Mouse (Mus musculus) neural tube, embryonic 11.5 days (tissue): Measurements from ENCODE around the gene Pafah1b1. TPM values are rescaled to one million over a fixed set of nuclear protein-coding genes. Genes with fewer than 3 reads are reported as not detected.
A peak's percentile ranks its signal among the peaks of the same experiment; 100 is the strongest.

Experiments used
- ATAC-seq: fragments of 200-750 bp; cut with Nextera tagmentation; 2 replicates; pipeline ENCODE4 v1.8.0; 2017; ENCODE audit warnings: moderate number of reproducible peaks, mild to moderate bottlenecking, moderate TSS enrichment, moderate library complexity; ENCODE audit not compliant: insufficient read depth, low FRiP score, low TSS enrichment
- DNase-seq: peaks from one replicate; pipeline ENCODE4 v3.0.0-alpha.2; 2015; ENCODE audit warnings: low spot score
- H3K27ac ChIP-seq: fragments of 300-500 bp; sonication (generic); 2 replicates; pipeline ENCODE4 v1.5.1; 2014; ENCODE audit warnings: low read depth, mild to moderate bottlenecking, low read length
- H3K27me3 ChIP-seq: fragments of 300-500 bp; sonication (generic); 2 replicates; pipeline ENCODE4 v1.6.1; 2014; ENCODE audit warnings: mild to moderate bottlenecking, low read length, mixed read lengths; ENCODE audit not compliant: control insufficient read depth, insufficient read depth
- H3K36me3 ChIP-seq: fragments of 300-500 bp; sonication (generic); 2 replicates; pipeline ENCODE4 v1.6.1; 2014; ENCODE audit warnings: mild to moderate bottlenecking, low read length, moderate library complexity, mixed read lengths; ENCODE audit not compliant: control insufficient read depth, insufficient read depth
- H3K4me1 ChIP-seq: fragments of 300-500 bp; sonication (generic); 2 replicates; pipeline ENCODE4 v1.6.1; 2014; ENCODE audit warnings: low read length, mixed read lengths; ENCODE audit not compliant: control insufficient read depth, insufficient read depth
- H3K4me2 ChIP-seq: fragments of 300-500 bp; sonication (generic); 2 replicates; pipeline ENCODE4 v1.6.1; 2014; ENCODE audit warnings: low read depth, mild to moderate bottlenecking, moderate library complexity
- H3K4me3 ChIP-seq: fragments of 300-500 bp; sonication (generic); 2 replicates; pipeline ENCODE4 v1.5.1; 2014; ENCODE audit warnings: low read depth, low read length
- H3K9ac ChIP-seq: fragments of 300-500 bp; sonication (generic); 2 replicates; pipeline ENCODE4 v1.6.1; 2014; ENCODE audit warnings: mild to moderate bottlenecking, low read length
- H3K9me3 ChIP-seq: fragments of 300-500 bp; sonication (generic); 2 replicates; pipeline ENCODE4 v1.6.1; 2016; ENCODE audit warnings: low read length; ENCODE audit not compliant: control insufficient read depth
- WGBS: fragments of 180-500 bp; shearing (Covaris S2); extraction: QIAGEN DNeasy Blood & Tissue Kit; methylation state at CpG from one replicate; pipeline ENCODE4 v1.1.7; 2014; 5-methylcytosine and 5-hydroxymethylcytosine counted together
- polyA plus RNA-seq: library from polyadenylated mRNA; unstranded; fragments of >200 nt; fragmentation: Nextera tagmentation; extraction: Ambion mirVana; gene quantifications from 2 replicates; pipeline ENCODE4 v1.2.1, GENCODE M21; 2014

Pafah1b1 gene
- 95.3 and 107 TPM in 2 replicates for polyA plus RNA-seq

GRCm38 (mm10) chr11:74724235-74724791 lies at the start of gene Pafah1b1:
Gene Pafah1b1, minus strand, starts transcription at chr11:74724670.
- peaks cover 8% of the 10 kb centered on the region; the same call in 1 of the 2 replicates for H3K4me1 ChIP-seq
- peak; percentile 98 for DNase-seq
- peak within 1 kb of the TSS; percentile 92 for H3K4me3 ChIP-seq
- ATAC-seq: peak; percentile 97
- 1% methylated on average over 50 of the region's 56 CpGs for WGBS
- no peaks in the 10 kb centered on the region for H3K9me3 ChIP-seq
- H3K9ac ChIP-seq: peak within 1 kb of the TSS; percentile 92
- H3K4me2 ChIP-seq: peak within 1 kb of the TSS; percentile 74
- H3K27ac ChIP-seq: peak within 1 kb of the TSS; percentile 99
- H3K36me3 ChIP-seq: no peaks in the 10 kb centered on the region
- no peaks in the 10 kb centered on the region for H3K27me3 ChIP-seq

GRCm38 (mm10) chr11:74772386-74772785 lies 47.9 kb upstream of the Pafah1b1 start:
- Histone ChIP-seq H3K27ac (no peak overlapping the region), H3K4me3 (no peak overlapping the region), H3K9me3 (no peaks in the 10 kb centered on the region), H3K4me1 (0 out of 2 replicates have a peak, but pooled peaks cover 2% of the 10 kb centered on the region), H3K27me3 (no peaks in the 10 kb centered on the region), H3K4me2 (no peak overlapping the region), H3K36me3 (peaks cover 4% of the 10 kb centered on the region), H3K9ac (no peak overlapping the region)
- DNase-seq: no peak
- ATAC-seq: no peak
- 93% methylated on average over 2 of the region's 2 CpGs for WGBS

DNA sequence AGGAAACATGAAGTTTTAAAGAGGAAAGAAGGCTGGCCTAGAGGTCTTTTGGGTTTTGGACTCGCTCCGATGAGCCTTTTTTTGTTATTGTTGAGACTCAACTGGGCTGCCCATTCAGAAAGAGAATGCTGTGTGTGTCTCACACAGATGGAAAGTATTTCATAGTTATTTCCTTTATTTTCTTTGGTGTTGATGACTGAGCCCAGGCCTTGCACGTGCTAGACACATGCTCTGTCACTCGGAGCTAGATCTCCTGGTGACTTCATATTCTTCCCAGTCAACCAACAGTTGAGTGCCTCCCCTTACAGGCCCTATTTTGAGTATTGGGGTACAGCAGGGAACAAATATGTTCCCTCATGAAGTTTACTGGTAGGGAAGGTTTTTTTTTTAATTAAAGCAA lies 47.2 kb upstream of the Pafah1b1 start:
- Histone ChIP-seq H3K4me1 (0 out of 2 replicates have a peak, but pooled peaks cover 2% of the 10 kb centered on the region), H3K4me2 (peak overlapping the region; percentile 61), H3K4me3 (peak overlapping the region; percentile 85), H3K9ac (no peak overlapping the region), H3K27ac (no peak overlapping the region), H3K9me3 (no peaks in the 10 kb centered on the region), H3K27me3 (no peaks in the 10 kb centered on the region), H3K36me3 (peaks cover 4% of the 10 kb centered on the region)
- WGBS: 71% methylated on average over 4 of the region's 4 CpGs
- DNase-seq (no peak), ATAC-seq (no peak)

DNA sequence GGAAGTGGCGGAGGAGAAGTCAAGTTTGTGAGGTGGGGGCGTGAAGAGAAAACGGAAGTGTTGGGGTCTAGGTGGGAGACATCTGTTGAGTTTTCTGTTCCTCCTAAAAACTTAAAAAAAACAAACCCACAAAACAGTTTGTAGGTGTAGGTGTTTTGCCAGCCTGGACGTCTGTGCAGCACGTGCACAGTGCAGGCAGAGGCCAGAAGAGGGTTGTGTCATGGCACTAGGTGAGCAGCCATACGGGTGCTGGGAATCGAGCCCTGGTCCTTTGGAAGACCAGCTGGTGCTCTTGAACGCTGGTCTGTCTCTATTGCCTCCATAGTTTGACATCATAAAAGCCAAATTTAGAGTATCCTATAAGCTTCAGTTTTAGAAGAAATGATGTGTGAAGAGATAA lies 46.8 kb upstream of the Pafah1b1 start:
- ATAC-seq (peak; percentile 20; the same call in 1 of the 2 replicates), DNase-seq (no peak)
- peak overlapping the region; percentile 85 for H3K4me3 ChIP-seq
- H3K4me1 ChIP-seq: 0 out of 2 replicates have a peak, but pooled peaks cover 2% of the 10 kb centered on the region
- peaks cover 4% of the 10 kb centered on the region for H3K36me3 ChIP-seq
- WGBS: 16% methylated on average over 8 of the region's 8 CpGs
- H3K27me3 ChIP-seq: no peaks in the 10 kb centered on the region
- peak overlapping the region; percentile 69 for H3K27ac ChIP-seq
- peak overlapping the region; percentile 73 for H3K9ac ChIP-seq
- H3K4me2 ChIP-seq: peak overlapping the region; percentile 61
- no peaks in the 10 kb centered on the region for H3K9me3 ChIP-seq

GRCm38 (mm10) chr11:74770595-74771207 lies 46.2 kb upstream of the Pafah1b1 start, which contains the start of gene Mettl16:
Gene Mettl16, plus strand, starts transcription at chr11:74770830.
- 0 out of 2 replicates have a peak, but pooled peaks cover 2% of the 10 kb centered on the region for H3K4me1 ChIP-seq
- under 1% methylated on average over 43 of the region's 43 CpGs for WGBS
- H3K9ac ChIP-seq: peak within 1 kb of the TSS; percentile 73
- H3K4me2 ChIP-seq: peak within 1 kb of the TSS; percentile 62
- peaks cover 2% of the 10 kb centered on the region for H3K36me3 ChIP-seq
- H3K9me3 ChIP-seq: no peaks in the 10 kb centered on the region
- peak; percentile 95 for ATAC-seq
- H3K27ac ChIP-seq: peak within 1 kb of the TSS; percentile 69
- peak; percentile 94 for DNase-seq
- H3K4me3 ChIP-seq: peak within 1 kb of the TSS; percentile 85
- H3K27me3 ChIP-seq: no peaks in the 10 kb centered on the region

DNA sequence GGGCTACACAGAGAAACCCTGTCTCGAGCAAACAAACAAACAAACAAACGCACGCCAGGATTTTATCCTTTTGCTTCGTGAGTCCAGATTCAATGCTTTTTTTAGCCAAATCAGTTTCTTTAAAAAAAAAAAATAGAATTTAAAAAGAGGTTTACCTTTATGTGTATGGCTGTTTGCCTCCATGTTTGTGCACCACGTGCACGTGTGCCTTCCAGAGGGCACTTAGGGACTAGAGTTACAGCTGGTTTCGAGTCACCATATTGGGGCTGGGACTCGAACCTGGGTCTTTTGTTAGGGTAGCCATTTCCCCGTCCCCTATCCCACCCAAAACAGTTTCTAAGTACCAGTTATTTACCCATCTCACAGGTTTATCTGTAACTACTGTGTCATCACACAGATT lies 45.6 kb upstream of the Pafah1b1 start:
- no peaks in the 10 kb centered on the region for H3K27me3 ChIP-seq
- H3K36me3 ChIP-seq: peaks cover 2% of the 10 kb centered on the region; the same call in 1 of the 2 replicates
- WGBS: 81% methylated on average over 9 of the region's 9 CpGs
- H3K27ac ChIP-seq: no peak overlapping the region
- 0 out of 2 replicates have a peak, but pooled peaks cover 2% of the 10 kb centered on the region for H3K4me1 ChIP-seq
- no peak for DNase-seq
- H3K9me3 ChIP-seq: no peaks in the 10 kb centered on the region
- H3K4me3 ChIP-seq: peak overlapping the region; percentile 85
- H3K9ac ChIP-seq: peak overlapping the region; percentile 73
- ATAC-seq: peak; percentile 5; the same call in 1 of the 2 replicates
- peak overlapping the region; percentile 62 for H3K4me2 ChIP-seq

- no peak overlapping the region for H3K27ac ChIP-seq
- no peaks in the 10 kb centered on the region for H3K36me3 ChIP-seq
- DNase-seq: peak; percentile 29
- H3K4me2 ChIP-seq: no peak overlapping the region
- 0 out of 2 replicates have a peak, but pooled peaks cover 2% of the 10 kb centered on the region for H3K4me1 ChIP-seq
- no peaks in the 10 kb centered on the region for H3K9me3 ChIP-seq
- no peak overlapping the region for H3K9ac ChIP-seq
- 31% methylated on average over 6 of the region's 6 CpGs for WGBS
- ATAC-seq: no peak
- no peaks in the 10 kb centered on the region for H3K27me3 ChIP-seq
- H3K4me3 ChIP-seq: no peak overlapping the region
These were observed 43.6 kb upstream of the Pafah1b1 start for GRCm38 (mm10) chr11:74768045-74768444.

DNA sequence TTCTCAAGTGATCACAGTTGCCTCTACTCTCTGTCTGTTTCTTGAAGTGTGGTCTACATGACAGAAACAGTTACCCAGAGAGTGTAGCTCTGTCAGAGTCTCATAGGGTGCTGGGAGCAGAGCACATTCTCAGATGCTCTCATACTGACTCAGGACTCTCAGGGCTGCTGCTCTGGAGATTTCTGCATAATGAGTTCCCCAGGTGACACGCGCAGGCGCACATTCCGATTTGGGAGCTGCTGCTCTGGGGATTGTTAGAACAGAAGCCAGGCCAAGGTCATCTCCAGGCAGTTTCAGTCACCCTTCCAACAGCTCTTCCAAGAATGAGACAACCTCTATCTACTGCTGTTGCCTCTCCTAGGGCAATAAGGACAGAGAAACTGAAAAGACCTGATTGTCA lies 43.0 kb upstream of the Pafah1b1 start:
- Histone ChIP-seq H3K9ac (no peak overlapping the region), H3K4me2 (no peak overlapping the region), H3K36me3 (no peaks in the 10 kb centered on the region), H3K4me1 (0 out of 2 replicates have a peak, but pooled peaks cover 2% of the 10 kb centered on the region), H3K27ac (no peak overlapping the region), H3K27me3 (no peaks in the 10 kb centered on the region), H3K4me3 (no peak overlapping the region), H3K9me3 (no peaks in the 10 kb centered on the region)
- no peak for ATAC-seq
- 73% methylated on average over 4 of the region's 4 CpGs for WGBS
- DNase-seq: no peak
